Mouse (Mus musculus) liver, adult 2 months (tissue): ENCODE measurements around the gene Nalcn.

Experiments used
- CTCF ChIP-seq: fragments of 200-500 bp; IDR thresholded peaks from 2 replicates; pipeline ENCODE4 v1.5.1; 2011; ENCODE audit warnings: low read depth, low read length, control low read depth
- POLR2A ChIP-seq: fragments of 200-500 bp; IDR thresholded peaks from 2 replicates; pipeline ENCODE4 v1.6.1; 2011; ENCODE audit warnings: low read length, control low read depth; ENCODE audit not compliant: insufficient read depth; ENCODE audit errors: extremely low read depth

- TF ChIP-seq CTCF (no peak), POLR2A (no peak)
These were observed 387.0 kb downstream of the Nalcn start for GRCm38 (mm10) chr14:123239945-123240344.
